Mouse (Mus musculus) embryonic facial prominence, embryonic 14.5 days (tissue): Measurements from ENCODE around the gene Cadm4. TPM values are rescaled to one million over a fixed set of nuclear protein-coding genes. Genes with fewer than 3 reads are reported as not detected.

Experiments
- ATAC-seq: fragments of 200-750 bp; cut with Nextera tagmentation; 2 replicates; pipeline ENCODE4 v1.8.0; 2017; ENCODE audit warnings: low read depth, moderate number of reproducible peaks, moderate TSS enrichment
- DNase-seq: peaks from one replicate; pipeline ENCODE4 v3.0.0-alpha.2; 2015; ENCODE audit warnings: low spot score
- H3K27ac ChIP-seq: fragments of 300-500 bp; sonication (generic); replicated peaks from 2 replicates; pipeline ENCODE4 v1.5.1; 2014; ENCODE audit warnings: low read depth, mild to moderate bottlenecking, low read length, moderate library complexity
- H3K27me3 ChIP-seq: fragments of 300-500 bp; sonication (generic); replicated peaks from 2 replicates; pipeline ENCODE4 v1.6.1; 2014; ENCODE audit warnings: low read length; ENCODE audit not compliant: control insufficient read depth, insufficient read depth
- H3K36me3 ChIP-seq: fragments of 300-500 bp; sonication (generic); 2 replicates; pipeline ENCODE4 v1.6.1; 2014; ENCODE audit warnings: low read length, mixed read lengths; ENCODE audit not compliant: control insufficient read depth, insufficient read depth
- H3K4me1 ChIP-seq: fragments of 300-500 bp; sonication (generic); 2 replicates; pipeline ENCODE4 v1.6.1; 2014; ENCODE audit warnings: antibody characterized with exemption, low read length; ENCODE audit not compliant: control insufficient read depth, insufficient read depth
- H3K4me2 ChIP-seq: fragments of 300-500 bp; sonication (generic); 2 replicates; pipeline ENCODE4 v1.6.1; 2014; ENCODE audit warnings: low read depth, mild to moderate bottlenecking, low read length, moderate library complexity, mixed read lengths
- H3K4me3 ChIP-seq: fragments of 300-500 bp; sonication (generic); 2 replicates; pipeline ENCODE4 v1.5.1; 2014; ENCODE audit warnings: low read depth, mild to moderate bottlenecking, low read length
- H3K9ac ChIP-seq: fragments of 300-500 bp; sonication (generic); 2 replicates; pipeline ENCODE4 v1.6.1; 2014; ENCODE audit warnings: low read depth, mild to moderate bottlenecking, low read length, moderate library complexity, mixed read lengths
- H3K9me3 ChIP-seq: fragments of 300-500 bp; sonication (generic); 2 replicates; pipeline ENCODE4 v1.6.1; 2016; ENCODE audit warnings: low read length; ENCODE audit not compliant: control insufficient read depth
- WGBS: fragments of 180-500 bp; shearing (Covaris S2); extraction: QIAGEN DNeasy Blood & Tissue Kit; methylation state at CpG from one replicate; pipeline ENCODE4 v1.1.7; 2014; 5-methylcytosine and 5-hydroxymethylcytosine counted together
- polyA plus RNA-seq: library from polyadenylated mRNA; unstranded; fragments of >200 nt; fragmentation: Nextera tagmentation; extraction: Ambion mirVana; gene quantifications from 2 replicates; pipeline ENCODE4 v1.2.1, GENCODE M21; 2014

The Cadm4 gene
- 2.6 and 2.8 TPM in 2 replicates for polyA plus RNA-seq

DNA sequence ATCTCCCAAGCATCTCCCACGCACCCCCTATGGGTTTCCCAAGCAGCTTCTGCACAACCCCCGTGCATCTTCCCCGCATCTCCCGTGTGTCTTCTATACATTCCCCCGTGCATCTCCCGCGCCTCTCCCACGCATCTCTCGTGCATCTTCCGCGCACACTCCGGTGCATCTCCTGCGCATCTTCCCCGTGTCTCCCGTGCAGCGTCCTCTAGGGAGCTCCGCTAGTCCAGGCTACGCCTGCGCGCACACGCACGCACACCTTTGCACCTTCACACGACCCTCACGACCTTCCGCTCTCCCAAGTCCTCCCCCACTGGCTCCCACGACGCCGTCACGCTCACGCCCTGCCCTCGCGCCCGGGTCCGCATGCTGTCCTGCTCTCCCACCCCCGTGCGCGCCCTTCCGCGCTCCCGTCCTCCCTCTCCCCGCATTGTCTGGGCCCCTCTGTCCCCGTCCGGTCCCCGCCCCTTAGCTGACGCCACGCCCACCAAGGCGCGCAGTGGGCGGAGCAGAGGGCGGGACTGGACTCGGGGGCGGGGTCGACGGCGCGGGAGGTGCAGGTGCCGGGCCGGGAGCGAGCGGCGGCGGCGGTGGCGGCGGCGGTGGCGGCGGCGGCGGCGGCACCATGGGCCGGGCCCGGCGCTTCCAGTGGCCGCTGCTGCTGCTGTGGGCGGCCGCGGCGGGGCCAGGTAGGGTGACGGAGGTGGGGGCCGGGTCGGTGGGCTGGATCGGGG is at the start of gene Cadm4:
Gene Cadm4 (plus strand): TSS at position 550 of the 734 bp plus-strand sequence.
- Histone ChIP-seq H3K36me3 (no peaks in the 10 kb centered on the region), H3K9me3 (no peaks in the 10 kb centered on the region), H3K4me2 (peak within 1 kb of the TSS; percentile 98), H3K4me1 (peaks cover 10% of the 10 kb centered on the region; the same call in 1 of the 2 replicates), H3K27me3 (0 out of 2 replicates have a peak, but pooled peaks cover 18% of the 10 kb centered on the region), H3K9ac (peak within 1 kb of the TSS; percentile 71), H3K4me3 (peak within 1 kb of the TSS; percentile 65), H3K27ac (no peak within 1 kb of the TSS)
- 1% methylated on average over 35 of the region's 83 CpGs for WGBS
- peak; percentile 84 for DNase-seq
- ATAC-seq: peak; percentile 85

DNA sequence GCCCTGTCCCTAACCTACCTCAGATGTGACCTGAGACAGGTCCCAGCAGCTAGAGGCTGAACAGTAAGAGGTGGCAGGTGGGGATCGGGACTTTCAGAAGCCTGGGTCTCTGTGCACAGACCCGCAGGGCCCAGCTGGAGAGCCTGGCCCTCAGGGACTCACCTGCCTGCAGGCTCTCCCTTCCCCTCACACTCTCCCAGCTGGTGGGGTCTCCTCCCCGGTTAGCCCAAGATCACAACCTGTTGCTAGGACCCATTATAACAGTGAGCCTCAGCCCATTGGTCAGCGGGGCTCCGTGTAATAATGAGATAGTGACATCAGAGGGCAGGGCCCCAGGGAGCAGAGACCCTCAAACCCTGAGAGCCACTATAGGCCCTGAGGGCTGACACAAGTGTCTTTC is 46.5 kb upstream of the Cadm4 start:
- Histone ChIP-seq H3K4me3 (no peak overlapping the region), H3K4me1 (no peaks in the 10 kb centered on the region), H3K36me3 (no peaks in the 10 kb centered on the region), H3K27me3 (peaks cover 4% of the 10 kb centered on the region; the same call in 1 of the 2 replicates), H3K9me3 (no peaks in the 10 kb centered on the region; the same call in 1 of the 2 replicates), H3K4me2 (no peak overlapping the region), H3K9ac (no peak overlapping the region), H3K27ac (no peak overlapping the region)
- ATAC-seq: no peak
- no peak for DNase-seq
- WGBS: 83% methylated on average over 5 of the region's 5 CpGs

DNA sequence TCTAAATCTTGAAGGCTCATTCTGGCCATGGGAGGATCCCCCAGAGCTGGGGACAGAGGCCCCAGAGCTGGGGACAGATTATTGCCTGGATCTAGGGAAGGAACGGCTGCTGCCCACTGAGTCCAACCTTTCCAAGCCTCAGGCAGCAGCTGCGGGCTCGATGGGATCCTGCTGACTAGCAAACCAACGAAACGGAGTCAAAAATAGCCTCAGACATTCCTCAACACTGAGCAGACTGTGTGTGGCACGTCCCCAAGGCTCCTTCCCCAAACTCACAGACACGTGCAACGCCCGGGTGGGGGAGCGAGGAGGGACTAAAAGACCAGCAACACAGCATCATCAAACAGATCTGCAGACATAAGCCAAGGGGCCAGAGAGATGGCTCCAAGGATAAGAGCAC is 43.8 kb upstream of the Cadm4 start:
- Histone ChIP-seq H3K9ac (no peak overlapping the region), H3K36me3 (no peaks in the 10 kb centered on the region), H3K4me3 (no peak overlapping the region), H3K4me2 (no peak overlapping the region), H3K9me3 (no peaks in the 10 kb centered on the region; the same call in 1 of the 2 replicates), H3K27me3 (no peaks in the 10 kb centered on the region), H3K27ac (no peak overlapping the region), H3K4me1 (no peaks in the 10 kb centered on the region)
- WGBS: 48% methylated on average over 10 of the region's 10 CpGs
- ATAC-seq (peak; percentile 48; the same call in 1 of the 2 replicates), DNase-seq (peak; percentile 55)

DNA sequence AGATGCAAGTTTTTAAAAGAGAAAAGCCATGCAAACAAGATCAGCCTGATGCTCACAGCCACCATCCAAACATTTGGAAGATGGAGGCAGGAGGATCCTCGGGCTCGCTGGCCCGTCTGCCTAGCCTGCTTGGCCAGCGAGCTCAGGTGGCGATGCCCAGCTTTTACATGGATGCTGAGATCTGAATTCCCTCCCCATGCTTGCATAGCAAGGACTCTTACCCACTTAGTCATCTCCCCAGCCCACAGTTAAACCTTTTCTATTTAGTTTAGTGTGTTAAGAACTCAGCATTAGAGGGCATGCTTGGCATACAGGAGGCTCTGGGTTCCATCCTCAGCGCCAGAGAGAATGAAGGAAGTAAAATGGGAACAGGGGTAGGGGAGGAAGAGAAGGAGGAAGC is 42.6 kb upstream of the Cadm4 start:
- no peaks in the 10 kb centered on the region for H3K4me1 ChIP-seq
- 77% methylated on average over 6 of the region's 6 CpGs for WGBS
- no peak overlapping the region for H3K4me3 ChIP-seq

DNA sequence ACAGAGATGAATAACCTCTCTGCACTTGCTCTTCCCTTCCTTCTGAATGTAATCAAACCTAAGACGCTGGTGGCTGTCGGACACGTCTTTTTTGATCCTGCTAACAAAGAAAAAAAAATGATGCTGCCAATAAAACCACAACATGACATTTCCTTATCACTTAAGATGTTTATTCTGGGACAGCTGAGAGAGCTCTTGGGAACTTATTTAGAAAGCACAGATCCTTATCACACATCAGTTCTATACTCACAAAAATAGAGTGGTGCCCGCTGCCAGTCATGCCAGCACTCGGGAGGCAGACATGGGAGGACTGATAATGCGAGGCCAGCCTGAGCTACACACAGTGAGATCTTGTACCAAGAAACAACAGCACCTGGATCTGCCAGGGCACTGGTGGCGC is 41.9 kb upstream of the Cadm4 start:
- ATAC-seq (no peak), DNase-seq (no peak)

More for the DNA sequence above, 42.6 kb upstream of the Cadm4 start:
- Histone ChIP-seq H3K4me2 (no peak overlapping the region), H3K27ac (no peak overlapping the region), H3K36me3 (no peaks in the 10 kb centered on the region), H3K9ac (no peak overlapping the region), H3K27me3 (no peaks in the 10 kb centered on the region), H3K9me3 (no peaks in the 10 kb centered on the region)
- no peak for DNase-seq
- ATAC-seq: no peak

DNA sequence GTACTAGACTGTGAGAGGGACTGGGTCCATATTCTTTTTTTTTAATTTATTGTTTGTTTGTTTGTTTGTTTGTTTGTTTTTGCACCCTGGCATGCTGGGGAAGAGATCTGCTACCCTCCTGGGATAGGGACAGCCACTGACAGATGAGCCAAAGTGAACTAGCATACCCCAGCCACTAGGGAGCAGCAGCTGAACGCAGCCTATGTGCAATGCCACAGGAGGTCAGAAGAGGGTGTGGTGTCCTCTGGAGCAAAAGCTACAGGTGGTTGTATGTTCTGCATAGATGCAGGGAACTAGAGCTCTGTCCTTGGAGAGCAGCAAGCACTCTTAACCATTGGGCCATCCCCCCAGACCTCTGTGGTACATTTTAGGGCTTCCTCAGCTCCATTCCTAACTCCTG is 40.0 kb upstream of the Cadm4 start:
- Histone ChIP-seq H3K4me1 (no peaks in the 10 kb centered on the region), H3K4me2 (no peak overlapping the region), H3K9me3 (no peaks in the 10 kb centered on the region), H3K27ac (no peak overlapping the region), H3K27me3 (no peaks in the 10 kb centered on the region), H3K36me3 (no peaks in the 10 kb centered on the region), H3K9ac (no peak overlapping the region), H3K4me3 (no peak overlapping the region)
- ATAC-seq: peak; percentile 28; the same call in 1 of the 2 replicates
- peak; percentile 67 for DNase-seq
- WGBS: 11% methylated on average over 1 of the region's 1 CpGs

More for the DNA sequence above, 41.9 kb upstream of the Cadm4 start:
- Histone ChIP-seq H3K4me3 (no peak overlapping the region), H3K4me1 (no peaks in the 10 kb centered on the region), H3K27me3 (no peaks in the 10 kb centered on the region), H3K9ac (no peak overlapping the region), H3K27ac (no peak overlapping the region), H3K9me3 (no peaks in the 10 kb centered on the region), H3K4me2 (no peak overlapping the region), H3K36me3 (no peaks in the 10 kb centered on the region)
- WGBS: 78% methylated on average over 7 of the region's 7 CpGs

DNA sequence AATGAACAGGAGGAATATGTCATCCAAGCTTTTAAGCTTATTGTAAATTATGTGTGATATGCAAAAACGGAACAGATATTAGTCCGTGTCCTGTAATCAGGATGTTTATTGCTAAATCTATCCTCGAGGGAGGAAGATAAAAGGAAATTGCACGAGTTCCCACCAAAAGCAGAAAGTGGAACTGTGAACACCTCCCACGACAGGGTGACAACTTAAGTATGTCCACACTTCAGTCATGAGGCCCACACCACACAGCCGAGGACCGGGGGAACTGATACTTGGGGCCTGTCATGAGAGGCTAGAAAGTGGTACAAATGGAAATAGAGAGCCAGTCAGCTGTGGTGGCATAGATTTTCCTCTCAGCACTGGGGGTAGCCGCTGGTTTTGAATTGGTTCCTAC is 39.5 kb upstream of the Cadm4 start:
- 72% methylated on average over 8 of the region's 8 CpGs for WGBS
- no peaks in the 10 kb centered on the region for H3K4me1 ChIP-seq
- DNase-seq: no peak
- no peak overlapping the region for H3K4me2 ChIP-seq
- no peaks in the 10 kb centered on the region for H3K36me3 ChIP-seq
- no peak overlapping the region for H3K4me3 ChIP-seq
- ATAC-seq: no peak
- H3K27me3 ChIP-seq: no peaks in the 10 kb centered on the region
- H3K9me3 ChIP-seq: no peaks in the 10 kb centered on the region
- H3K9ac ChIP-seq: no peak overlapping the region
- H3K27ac ChIP-seq: no peak overlapping the region

DNA sequence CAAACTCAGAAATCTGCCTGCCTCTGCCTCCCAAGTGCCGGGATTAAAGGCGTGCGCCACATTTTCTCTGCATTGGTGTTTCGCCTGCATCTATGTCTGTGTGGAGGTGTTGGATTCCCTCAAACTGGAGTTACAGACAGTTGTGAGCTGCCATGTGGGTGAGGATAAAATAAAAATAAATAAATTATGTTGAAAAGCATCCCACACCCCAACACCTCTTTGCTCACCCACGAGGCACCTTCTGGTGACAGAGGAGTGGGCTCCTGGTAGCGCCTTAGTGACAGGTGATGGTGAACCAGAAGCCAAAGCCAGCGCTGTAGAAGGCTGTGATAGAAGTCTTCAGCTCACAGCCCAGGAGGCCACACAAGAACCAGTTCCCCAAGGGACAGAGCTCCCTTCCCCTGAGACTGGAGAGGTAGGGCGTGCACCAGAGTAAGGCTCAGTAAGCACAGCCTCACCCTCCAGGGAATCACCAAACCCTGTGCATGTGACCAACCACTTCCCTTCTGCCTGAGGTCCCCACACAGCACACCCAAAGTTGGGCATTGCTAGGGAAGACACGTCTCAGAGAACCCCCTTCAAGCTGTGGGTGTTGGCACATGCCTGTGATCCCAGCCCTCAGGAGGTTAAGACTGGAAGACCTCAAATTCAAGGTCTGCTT is 36.4 kb upstream of the Cadm4 start:
- 88% methylated on average over 9 of the region's 9 CpGs for WGBS
- H3K9ac ChIP-seq: no peak overlapping the region
- H3K27me3 ChIP-seq: no peaks in the 10 kb centered on the region
- no peaks in the 10 kb centered on the region for H3K9me3 ChIP-seq
- H3K4me1 ChIP-seq: no peaks in the 10 kb centered on the region
- no peak for ATAC-seq
- no peak for DNase-seq
- no peak overlapping the region for H3K27ac ChIP-seq
- H3K4me3 ChIP-seq: no peak overlapping the region
- no peak overlapping the region for H3K4me2 ChIP-seq
- H3K36me3 ChIP-seq: no peaks in the 10 kb centered on the region
